Mouse (Mus musculus): ENCODE results near the gene Syce3. TPM values are rescaled to one million over a fixed set of nuclear protein-coding genes. Genes with fewer than 3 reads are reported as not detected.

Syce3 gene
- polyA plus RNA-seq, 1 experiment from 2014 or later: 3.4 TPM

DNA sequence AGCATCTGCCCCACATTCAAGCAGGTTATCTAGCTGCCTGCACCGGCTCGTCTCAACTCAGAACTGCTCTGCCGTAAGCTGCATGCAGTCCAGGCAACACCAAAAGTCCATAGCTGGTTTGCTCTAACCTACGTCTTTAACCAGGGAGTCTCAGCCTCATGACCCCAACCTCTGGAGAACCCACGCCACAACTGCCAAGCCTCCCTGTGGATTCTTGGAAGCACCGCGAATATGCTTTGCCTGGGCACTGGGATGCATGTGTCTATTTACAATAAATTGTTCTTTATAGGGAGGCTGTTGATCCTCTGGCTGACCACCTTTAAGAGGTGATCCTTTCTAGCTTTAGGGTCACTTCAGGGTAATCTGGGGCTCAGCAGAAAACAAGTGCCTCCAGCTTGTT lies 37.8 kb downstream of the Syce3 start:
- H3K4me2 ChIP-seq (replicated peaks; ENCODE audit: low read depth): peak overlapping the region; percentile 89
- no peak for ATAC-seq
- 76% methylated on average over 7 of the region's 7 CpGs for WGBS
- H3K27me3 ChIP-seq (replicated peaks; ENCODE audit: control insufficient read depth, insufficient read depth, low read length): peaks cover 16% of the 10 kb centered on the region
- peaks cover 3% of the 10 kb centered on the region; the same call in 1 of the 2 replicates for H3K4me1 ChIP-seq (replicated peaks; ENCODE audit: control insufficient read depth, insufficient read depth, low read length)
- H3K36me3 ChIP-seq (ENCODE audit: control insufficient read depth, insufficient read depth): peaks cover 48% of the 10 kb centered on the region
- peak overlapping the region; percentile 68; the same call in 1 of the 2 replicates for H3K4me3 ChIP-seq (ENCODE audit: low read depth, low read length)
- H3K9me3 ChIP-seq (ENCODE audit: control insufficient read depth): no peaks in the 10 kb centered on the region
- no peak overlapping the region for H3K9ac ChIP-seq (ENCODE audit: low read depth, low read length)
- peak overlapping the region; percentile 93; the same call in 1 of the 2 replicates for H3K27ac ChIP-seq (ENCODE audit: low read depth, low read length)
- TF ChIP-seq CTCF (IDR thresholded peaks at IDR 0.05; ENCODE audit: low read depth): no peak

DNA sequence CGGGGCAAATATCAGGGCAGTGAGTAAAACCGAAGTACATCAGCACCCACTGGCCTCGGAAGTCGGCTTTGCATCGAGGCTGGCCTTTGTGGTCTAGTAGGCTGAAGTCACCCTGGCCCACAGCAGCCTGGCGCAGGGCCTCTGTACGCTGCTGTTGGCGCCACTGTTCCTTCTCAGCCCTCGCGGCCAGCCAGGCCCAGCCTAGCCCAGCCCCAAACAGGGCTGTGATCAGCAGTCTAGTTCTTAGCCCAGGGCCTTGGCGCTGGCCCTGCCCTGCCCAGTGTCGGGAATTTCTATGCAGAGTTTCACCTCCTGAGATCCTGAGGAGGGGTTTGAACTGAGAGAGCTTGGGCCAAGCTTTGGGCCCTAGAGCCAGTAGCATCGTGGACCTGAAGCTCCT lies 38.2 kb downstream of the Syce3 start:
- H3K9ac ChIP-seq (ENCODE audit: low read depth, low read length): no peak overlapping the region
- H3K36me3 ChIP-seq (ENCODE audit: control insufficient read depth, insufficient read depth): peaks cover 52% of the 10 kb centered on the region
- H3K4me1 ChIP-seq (replicated peaks; ENCODE audit: control insufficient read depth, insufficient read depth, low read length): peaks cover 3% of the 10 kb centered on the region; the same call in 1 of the 2 replicates
- peaks cover 11% of the 10 kb centered on the region; the same call in 1 of the 2 replicates for H3K27me3 ChIP-seq (replicated peaks; ENCODE audit: control insufficient read depth, insufficient read depth, low read length)
- no peak overlapping the region for H3K4me3 ChIP-seq (ENCODE audit: low read depth, low read length)
- TF ChIP-seq CTCF (IDR thresholded peaks at IDR 0.05; ENCODE audit: low read depth): no peak
- H3K27ac ChIP-seq (ENCODE audit: low read depth, low read length): no peak overlapping the region
- 80% methylated on average over 13 of the region's 13 CpGs for WGBS
- H3K4me2 ChIP-seq (replicated peaks; ENCODE audit: low read depth): no peak overlapping the region
- ATAC-seq: no peak
- H3K9me3 ChIP-seq (ENCODE audit: control insufficient read depth): no peaks in the 10 kb centered on the region

DNA sequence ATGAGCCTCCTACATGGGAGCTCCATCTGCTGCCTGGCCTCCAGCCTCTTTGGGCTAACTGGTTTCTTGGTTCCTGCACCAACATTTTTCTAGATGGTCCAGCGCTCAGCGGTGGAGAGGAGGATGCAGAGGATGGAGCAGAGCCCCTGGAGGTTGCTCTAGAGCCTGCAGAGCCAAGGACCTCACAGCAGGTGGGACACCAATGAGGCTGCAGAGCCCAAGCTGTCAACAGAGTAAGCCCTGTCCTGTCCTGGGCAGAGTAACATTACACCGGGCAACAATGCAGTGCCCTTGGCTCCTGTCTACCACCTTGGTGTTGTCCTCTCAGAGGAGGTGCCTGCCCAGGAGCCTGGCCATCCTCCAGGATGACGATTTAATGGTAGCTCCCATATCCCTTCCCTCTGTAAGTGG lies 45.2 kb downstream of the Syce3 start:
- Histone ChIP-seq H3K27me3 (replicated peaks; ENCODE audit: control insufficient read depth, insufficient read depth, low read length) (no peaks in the 10 kb centered on the region), H3K36me3 (ENCODE audit: control insufficient read depth, insufficient read depth) (peaks cover 98% of the 10 kb centered on the region), H3K4me3 (ENCODE audit: low read depth, low read length) (no peak overlapping the region), H3K4me2 (replicated peaks; ENCODE audit: low read depth) (no peak overlapping the region), H3K9ac (ENCODE audit: low read depth, low read length) (no peak overlapping the region), H3K4me1 (replicated peaks; ENCODE audit: control insufficient read depth, insufficient read depth, low read length) (no peaks in the 10 kb centered on the region), H3K27ac (ENCODE audit: low read depth, low read length) (no peak overlapping the region), H3K9me3 (ENCODE audit: control insufficient read depth) (no peaks in the 10 kb centered on the region)
- TF ChIP-seq CTCF (IDR thresholded peaks at IDR 0.05; ENCODE audit: low read depth): no peak
- ATAC-seq: no peak
- WGBS: 96% methylated on average over 4 of the region's 4 CpGs

DNA sequence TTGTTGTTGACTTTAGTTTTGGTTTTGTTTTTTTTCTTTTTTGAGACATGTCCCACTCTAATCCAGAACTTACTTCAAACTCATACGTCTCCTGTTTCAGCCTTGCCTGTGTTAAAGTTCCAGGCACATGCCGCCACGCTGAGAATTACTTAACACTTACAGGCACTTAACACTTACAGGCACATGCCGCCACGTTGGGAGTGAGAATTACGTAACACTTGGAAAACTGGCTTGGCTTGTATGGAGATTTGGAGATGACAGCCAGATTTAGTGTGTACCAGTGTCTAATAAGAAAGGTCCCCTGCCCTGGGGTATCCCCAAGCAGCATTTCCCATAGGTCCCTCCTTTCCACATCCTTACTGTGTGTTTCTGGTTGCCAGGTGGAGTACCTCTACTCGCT lies 47.3 kb downstream of the Syce3 start:
- 78% methylated on average over 7 of the region's 7 CpGs for WGBS
- Histone ChIP-seq H3K27ac (ENCODE audit: low read depth, low read length) (no peak overlapping the region), H3K4me1 (replicated peaks; ENCODE audit: control insufficient read depth, insufficient read depth, low read length) (no peaks in the 10 kb centered on the region), H3K9ac (ENCODE audit: low read depth, low read length) (no peak overlapping the region), H3K4me2 (replicated peaks; ENCODE audit: low read depth) (no peak overlapping the region), H3K36me3 (ENCODE audit: control insufficient read depth, insufficient read depth) (peaks cover 80% of the 10 kb centered on the region), H3K4me3 (ENCODE audit: low read depth, low read length) (no peak overlapping the region), H3K27me3 (replicated peaks; ENCODE audit: control insufficient read depth, insufficient read depth, low read length) (no peaks in the 10 kb centered on the region), H3K9me3 (ENCODE audit: control insufficient read depth) (no peaks in the 10 kb centered on the region)
- no peak for ATAC-seq
- TF ChIP-seq CTCF (IDR thresholded peaks at IDR 0.05; ENCODE audit: low read depth): no peak

DNA sequence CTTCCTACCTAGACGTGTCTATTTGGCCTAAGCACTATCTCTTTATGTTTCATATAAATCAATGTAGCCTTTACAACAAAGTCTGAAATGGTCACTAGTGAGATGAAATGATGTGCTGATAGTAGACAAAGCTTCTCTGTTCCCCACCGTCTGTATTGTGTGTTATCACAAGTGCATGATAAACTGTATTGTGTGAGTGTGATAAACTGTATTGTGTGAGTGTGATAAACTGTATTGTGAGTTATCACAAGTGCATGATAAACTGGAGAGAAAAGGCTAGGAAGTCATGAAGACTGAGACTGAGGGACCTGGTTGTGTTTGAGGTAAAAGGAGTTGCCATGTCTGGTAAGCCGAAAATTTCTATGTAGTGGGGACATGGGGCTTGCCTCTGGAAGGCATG lies 51.5 kb downstream of the Syce3 start:
- no peak for ATAC-seq
- 63% methylated on average over 3 of the region's 3 CpGs for WGBS
- H3K27me3 ChIP-seq (replicated peaks; ENCODE audit: control insufficient read depth, insufficient read depth, low read length): no peaks in the 10 kb centered on the region
- H3K9ac ChIP-seq (ENCODE audit: low read depth, low read length): no peak overlapping the region
- no peak overlapping the region for H3K27ac ChIP-seq (ENCODE audit: low read depth, low read length)
- H3K4me1 ChIP-seq (replicated peaks; ENCODE audit: control insufficient read depth, insufficient read depth, low read length): peaks cover 6% of the 10 kb centered on the region; the same call in 1 of the 2 replicates
- no peak overlapping the region for H3K4me2 ChIP-seq (replicated peaks; ENCODE audit: low read depth)
- TF ChIP-seq CTCF (IDR thresholded peaks at IDR 0.05; ENCODE audit: low read depth): no peak
- no peaks in the 10 kb centered on the region for H3K9me3 ChIP-seq (ENCODE audit: control insufficient read depth)
- peaks cover 39% of the 10 kb centered on the region for H3K36me3 ChIP-seq (ENCODE audit: control insufficient read depth, insufficient read depth)
- H3K4me3 ChIP-seq (ENCODE audit: low read depth, low read length): no peak overlapping the region

DNA sequence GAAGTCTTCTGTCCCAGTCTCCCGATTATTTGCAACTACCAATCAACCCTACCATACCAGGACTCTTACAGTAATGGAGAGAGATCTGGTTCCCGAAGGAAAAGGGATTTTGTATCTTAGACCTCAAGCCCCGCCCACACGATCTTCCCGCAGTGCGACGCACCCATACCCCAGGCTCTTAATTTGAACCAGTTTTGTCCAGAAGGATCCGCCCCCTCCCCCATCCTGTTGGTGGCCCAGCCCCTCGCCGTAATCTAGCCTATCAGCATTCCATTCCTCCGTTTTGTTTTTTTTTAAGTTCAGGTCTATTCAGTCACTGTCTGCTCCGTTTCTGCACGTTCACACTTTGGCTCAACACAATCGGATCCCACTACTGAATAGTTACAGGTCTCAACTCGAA lies 53.9 kb downstream of the Syce3 start:
- H3K27ac ChIP-seq (ENCODE audit: low read depth, low read length): peak overlapping the region; percentile 63
- H3K4me3 ChIP-seq (ENCODE audit: low read depth, low read length): peak overlapping the region; percentile 74
- peaks cover 6% of the 10 kb centered on the region; the same call in 1 of the 2 replicates for H3K4me1 ChIP-seq (replicated peaks; ENCODE audit: control insufficient read depth, insufficient read depth, low read length)
- no peaks in the 10 kb centered on the region for H3K27me3 ChIP-seq (replicated peaks; ENCODE audit: control insufficient read depth, insufficient read depth, low read length)
- peak; percentile 9; the same call in 1 of the 2 replicates for ATAC-seq
- peak overlapping the region; percentile 82 for H3K9ac ChIP-seq (ENCODE audit: low read depth, low read length)
- H3K36me3 ChIP-seq (ENCODE audit: control insufficient read depth, insufficient read depth): peaks cover 37% of the 10 kb centered on the region
- H3K9me3 ChIP-seq (ENCODE audit: control insufficient read depth): no peaks in the 10 kb centered on the region
- peak overlapping the region; percentile 82 for H3K4me2 ChIP-seq (replicated peaks; ENCODE audit: low read depth)
- WGBS: 0% methylated on average over 15 of the region's 15 CpGs
- TF ChIP-seq CTCF (IDR thresholded peaks at IDR 0.05; ENCODE audit: low read depth): no peak
